Mouse (Mus musculus) spleen, adult 2 months (tissue): ENCODE measurements around the gene Isyna1.

ENCODE experiments used
- CTCF ChIP-seq: fragments of 200-500 bp; IDR thresholded peaks from 2 replicates; pipeline ENCODE4 v1.5.1; 2011; ENCODE audit warnings: mild to moderate bottlenecking, inconsistent platforms; ENCODE audit not compliant: insufficient read depth, insufficient read length, insufficient replicate concordance; ENCODE audit errors: extremely low read depth
- POLR2A ChIP-seq: fragments of 200-500 bp; IDR thresholded peaks from 2 replicates; pipeline ENCODE4 v1.6.1; 2011; ENCODE audit warnings: low read depth, low read length, inconsistent platforms

GRCm38 (mm10) chr8:70643019-70643418 lies 48.8 kb downstream of the Isyna1 start:
- TF ChIP-seq CTCF (no peak), POLR2A (no peak)
